Mouse (Mus musculus) heart, postnatal 0 days (tissue): ENCODE data around the gene Pigp. TPM values are rescaled to one million over a fixed set of nuclear protein-coding genes. Genes with fewer than 3 reads are reported as not detected.

ENCODE experiments used
- ATAC-seq: fragments of 200-750 bp; cut with Nextera tagmentation; 2 replicates; pipeline ENCODE4 v1.8.0; 2017; ENCODE audit warnings: low read depth, moderate number of reproducible peaks, moderate library complexity; ENCODE audit not compliant: insufficient read depth
- DNase-seq: peaks from one replicate; pipeline ENCODE4 v3.0.0-alpha.2; 2016; ENCODE audit warnings: low spot score
- H3K27ac ChIP-seq: fragments of 300-500 bp; sonication (generic); 2 replicates; pipeline ENCODE4 v1.5.1; 2014; ENCODE audit warnings: low read depth, mild to moderate bottlenecking
- H3K27me3 ChIP-seq: fragments of 300-500 bp; sonication (generic); 2 replicates; pipeline ENCODE4 v1.6.1; 2014; ENCODE audit warnings: low read length, mixed read lengths; ENCODE audit not compliant: control insufficient read depth, insufficient read depth
- H3K36me3 ChIP-seq: fragments of 300-500 bp; sonication (generic); replicated peaks from 2 replicates; pipeline ENCODE4 v1.6.1; 2014; ENCODE audit warnings: low read length, mixed read lengths; ENCODE audit not compliant: control insufficient read depth, insufficient read depth
- H3K4me1 ChIP-seq: fragments of 300-500 bp; sonication (generic); 2 replicates; pipeline ENCODE4 v1.6.1; 2014; ENCODE audit warnings: antibody characterized with exemption; ENCODE audit not compliant: control insufficient read depth, insufficient read depth
- H3K4me2 ChIP-seq: fragments of 300-500 bp; sonication (generic); 2 replicates; pipeline ENCODE4 v1.6.1; 2014; ENCODE audit warnings: low read depth, mild to moderate bottlenecking, low read length, moderate library complexity
- H3K4me3 ChIP-seq: fragments of 300-500 bp; sonication (generic); 2 replicates; pipeline ENCODE4 v1.5.1; 2014; ENCODE audit warnings: low read depth, low read length
- H3K9ac ChIP-seq: fragments of 300-500 bp; sonication (generic); replicated peaks from 2 replicates; pipeline ENCODE4 v1.6.1; 2014; ENCODE audit warnings: low read depth, low read length, mixed read lengths
- H3K9me3 ChIP-seq: fragments of 300-500 bp; sonication (generic); replicated peaks from 2 replicates; pipeline ENCODE4 v1.6.1; 2016; ENCODE audit warnings: low read length; ENCODE audit not compliant: control insufficient read depth
- CTCF ChIP-seq: IDR thresholded peaks from 2 replicates; pipeline ENCODE4 v1.5.1; 2016; ENCODE audit warnings: antibody characterized with exemption, control low read depth, low read depth
- EP300 ChIP-seq: IDR thresholded peaks from 2 replicates; pipeline ENCODE4 v1.6.1; 2016; ENCODE audit warnings: antibody characterized with exemption, low read depth
- WGBS: fragments of 180-500 bp; shearing (Covaris S2); extraction: QIAGEN DNeasy Blood & Tissue Kit; methylation state at CpG from one replicate; pipeline ENCODE4 v1.1.7; 2014; 5-methylcytosine and 5-hydroxymethylcytosine counted together
- polyA plus RNA-seq: library from polyadenylated mRNA; unstranded; fragments of >200 nt; fragmentation: Nextera tagmentation; extraction: Ambion mirVana; gene quantifications from 2 replicates; pipeline ENCODE4 v1.2.1, GENCODE M21; 2015
- total RNA-seq: library from RNA; depleted of rRNA; stranded (reverse); fragments of >200 nt; gene quantifications from 2 replicates; pipeline ENCODE4 v1.2.3, GENCODE M21; 2014; ENCODE audit warnings: low replicate concordance

The Pigp gene
- total and polyA plus RNA-seq, 2 experiments from 2014 or later = 134 to 229 TPM

DNA sequence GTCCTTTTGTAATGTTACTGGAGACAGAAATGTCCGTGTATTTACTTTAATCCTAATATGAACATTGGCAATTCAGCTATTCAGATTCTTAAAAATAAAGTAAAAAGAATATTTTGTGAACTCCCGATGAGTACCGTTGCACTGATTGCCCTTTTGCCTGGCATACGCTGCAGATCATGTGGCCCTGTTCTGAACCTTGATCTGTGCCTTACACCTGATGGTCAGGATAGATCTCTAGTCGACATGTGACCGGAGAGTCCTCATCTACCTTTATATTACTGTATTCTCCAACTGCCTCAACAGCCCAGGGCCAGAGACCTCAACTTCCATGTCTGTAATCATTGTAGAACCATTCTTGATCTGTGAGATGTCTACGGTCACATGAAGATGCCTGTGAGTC lies 16.0 kb upstream of the Pigp start:
- Histone ChIP-seq H3K27me3 (no peaks in the 10 kb centered on the region), H3K4me1 (no peaks in the 10 kb centered on the region), H3K9me3 (no peaks in the 10 kb centered on the region), H3K4me3 (no peak overlapping the region), H3K36me3 (peaks cover 12% of the 10 kb centered on the region; the same call in 1 of the 2 replicates), H3K4me2 (no peak overlapping the region), H3K9ac (no peak overlapping the region), H3K27ac (no peak overlapping the region)
- TF ChIP-seq EP300 (no peak), CTCF (no peak)
- DNase-seq (no peak), ATAC-seq (no peak)
- WGBS = 94% methylated on average over 7 of the region's 7 CpGs

DNA sequence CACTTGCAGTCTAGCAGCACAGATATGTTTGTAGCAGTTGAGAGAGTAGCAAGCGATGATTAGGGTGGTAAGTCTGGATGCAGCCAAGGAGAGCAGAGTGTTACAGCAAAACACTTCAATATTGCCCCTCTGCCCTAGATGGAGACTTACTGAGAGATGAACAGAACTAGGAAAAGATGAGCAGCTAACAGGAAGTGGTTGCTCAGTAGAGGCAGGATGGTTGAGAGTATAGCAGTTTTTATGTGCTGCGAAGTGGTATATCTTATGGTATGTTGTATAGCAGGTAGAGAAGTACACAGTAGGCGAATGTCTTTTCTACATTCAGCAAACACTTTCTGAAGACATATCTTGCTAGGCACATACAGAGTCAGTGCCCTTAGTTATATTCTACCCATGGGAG lies 11.6 kb upstream of the Pigp start:
- WGBS = 90% methylated on average over 3 of the region's 3 CpGs
- no peak overlapping the region for H3K4me2 ChIP-seq
- TF ChIP-seq CTCF (no peak), EP300 (no peak)
- peaks cover 18% of the 10 kb centered on the region for H3K4me1 ChIP-seq
- H3K9ac ChIP-seq = no peak overlapping the region
- no peaks in the 10 kb centered on the region for H3K9me3 ChIP-seq
- H3K27me3 ChIP-seq = no peaks in the 10 kb centered on the region
- H3K36me3 ChIP-seq = peaks cover 7% of the 10 kb centered on the region; the same call in 1 of the 2 replicates
- H3K27ac ChIP-seq = no peak overlapping the region
- no peak for ATAC-seq
- no peak for DNase-seq
- H3K4me3 ChIP-seq = no peak overlapping the region

DNA sequence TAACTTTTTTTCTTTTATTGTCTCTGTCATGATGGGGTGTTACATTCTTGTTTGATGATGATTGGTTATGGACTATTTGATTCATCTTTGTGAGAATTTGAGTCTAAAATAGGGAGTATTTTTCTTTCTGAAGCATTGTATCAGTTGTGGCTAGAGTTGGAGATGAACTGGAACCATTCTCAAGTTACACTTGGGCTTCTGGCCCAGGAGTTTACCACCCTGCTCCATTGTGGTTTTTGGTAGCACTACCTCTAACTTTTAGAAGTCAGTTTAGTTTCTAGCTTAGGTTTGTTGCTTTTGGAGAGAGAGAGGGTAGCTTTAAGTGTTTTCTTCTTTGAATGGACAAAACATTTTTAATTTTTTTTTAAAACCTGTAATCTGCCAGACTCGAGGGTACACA lies 7.7 kb upstream of the Pigp start:
- H3K9ac ChIP-seq = no peak overlapping the region
- WGBS = 49% methylated on average over 1 of the region's 1 CpGs
- H3K4me1 ChIP-seq = peaks cover 22% of the 10 kb centered on the region
- no peaks in the 10 kb centered on the region for H3K9me3 ChIP-seq
- H3K27ac ChIP-seq = no peak overlapping the region; the same call in 1 of the 2 replicates
- H3K36me3 ChIP-seq = no peaks in the 10 kb centered on the region
- ATAC-seq (no peak), DNase-seq (no peak)
- no peak overlapping the region for H3K4me2 ChIP-seq
- no peak overlapping the region for H3K4me3 ChIP-seq
- H3K27me3 ChIP-seq = no peaks in the 10 kb centered on the region
- no peak for TF ChIP-seq CTCF
- no peak for TF ChIP-seq EP300

DNA sequence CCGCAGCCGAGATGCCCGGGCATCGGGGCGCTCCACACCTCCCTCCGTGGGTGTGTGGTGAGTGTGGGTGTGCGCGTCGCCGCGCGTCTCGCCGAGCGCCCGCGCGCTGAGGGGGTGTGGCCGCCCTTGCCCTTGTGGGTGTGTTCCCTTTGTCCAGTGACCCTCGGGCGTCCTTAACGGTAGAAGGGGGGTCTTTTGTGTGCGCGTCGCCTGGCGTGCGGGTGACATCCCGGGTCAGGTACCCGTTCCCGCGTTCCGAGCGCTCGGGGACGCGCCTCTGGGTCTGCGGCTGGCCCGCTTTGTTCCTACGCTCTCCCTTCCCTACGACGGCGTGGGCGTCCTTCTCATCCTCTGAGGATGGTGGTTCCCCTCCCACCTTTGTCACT lies 734 bp downstream of the Pigp start:
- TF ChIP-seq EP300 (no peak), CTCF (no peak)
- no peaks in the 10 kb centered on the region for H3K9me3 ChIP-seq
- DNase-seq (peak; percentile 73), ATAC-seq (peak; percentile 87)
- no peaks in the 10 kb centered on the region for H3K27me3 ChIP-seq
- peaks cover 19% of the 10 kb centered on the region for H3K4me1 ChIP-seq
- H3K4me2 ChIP-seq = peak overlapping the region; percentile 69
- peak overlapping the region; percentile 85 for H3K4me3 ChIP-seq
- no peaks in the 10 kb centered on the region for H3K36me3 ChIP-seq
- peak overlapping the region; percentile 83 for H3K9ac ChIP-seq
- H3K27ac ChIP-seq = peak overlapping the region; percentile 98
- 0% methylated on average over 36 of the region's 43 CpGs for WGBS

DNA sequence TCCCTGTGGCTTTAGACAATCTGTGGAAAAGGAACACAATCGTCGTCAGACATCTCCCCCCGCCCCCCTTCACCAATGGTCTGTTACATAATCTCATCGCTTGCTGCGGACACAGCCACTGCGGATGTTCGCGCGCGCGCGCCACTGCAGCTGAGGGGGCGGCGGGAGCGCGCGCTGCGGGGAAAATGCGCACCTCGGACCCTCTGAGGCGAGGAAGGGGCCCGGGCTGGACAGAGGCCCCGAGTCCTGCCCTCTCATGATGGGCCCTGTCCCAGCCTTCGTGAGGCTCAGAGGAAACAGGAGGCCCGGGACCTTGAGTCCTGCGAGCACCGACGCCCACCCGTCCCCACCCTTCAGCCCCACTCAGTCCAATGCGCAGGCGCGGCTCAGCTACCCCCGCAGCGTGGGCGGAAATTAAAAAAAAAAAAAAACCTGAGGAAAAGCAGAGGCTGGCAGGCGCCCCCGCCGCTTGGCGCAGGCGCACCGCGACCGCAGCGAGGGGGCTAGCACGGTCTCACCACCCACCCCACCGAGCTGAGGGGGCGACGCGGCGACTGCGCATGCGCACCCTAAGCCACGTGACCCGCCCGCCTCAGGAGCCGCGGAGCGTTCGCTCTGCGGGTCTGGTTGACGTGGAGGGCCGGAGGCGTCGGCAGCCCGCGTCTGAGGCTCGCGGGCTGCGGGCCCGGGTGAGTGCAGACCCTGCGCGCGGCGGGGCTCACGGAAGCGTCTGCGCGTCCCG lies 1.3 kb downstream of the Pigp start, which contains the start of gene Ttc3:
Gene Ttc3 (plus strand): TSS at position 446 of the 742 bp plus-strand sequence.
- peak within 1 kb of the TSS; percentile 85 for H3K4me3 ChIP-seq
- DNase-seq (peak; percentile 93), ATAC-seq (peak; percentile 83)
- no peaks in the 10 kb centered on the region for H3K36me3 ChIP-seq
- H3K27me3 ChIP-seq = no peaks in the 10 kb centered on the region
- H3K4me2 ChIP-seq = peak within 1 kb of the TSS; percentile 69
- peak within 1 kb of the TSS; percentile 83 for H3K9ac ChIP-seq
- peak within 1 kb of the TSS; percentile 98 for H3K27ac ChIP-seq
- under 1% methylated on average over 72 of the region's 79 CpGs for WGBS
- TF ChIP-seq EP300 (peak; percentile 64; the same call in 1 of the 2 replicates), CTCF (no peak)
- no peaks in the 10 kb centered on the region for H3K9me3 ChIP-seq
- H3K4me1 ChIP-seq = peaks cover 19% of the 10 kb centered on the region
